Comparison of ENCODE assay signal across 8 mouse cellular contexts in genomic region chr12:79966289-79966615, GRCm38 (mm10).
DNase-seq lines count a peak whose midpoint lies in the region; ATAC-seq and TF ChIP-seq lines count a peak whose summit lies in the region.

No protein-coding gene starts in this region.

- no peaks in the 10 kb centered on the region for H3K36me3 ChIP-seq in heart, embryonic 12.5 days
- H3K36me3 ChIP-seq in ES-Bruce4 (ENCODE audit: control insufficient read depth, insufficient read depth, low read length, poor library complexity, severe bottlenecking), result no peaks in the 10 kb centered on the region
- H3K36me3 ChIP-seq in forebrain, postnatal 0 days (ENCODE audit: insufficient read depth), result no peaks in the 10 kb centered on the region
- no peaks in the 10 kb centered on the region for H3K36me3 ChIP-seq in liver, embryonic 14.5 days (replicated peaks; ENCODE audit: control insufficient read depth, insufficient read depth, low read depth)

- H3K27ac ChIP-seq in heart, embryonic 12.5 days (ENCODE audit: poor library complexity, severe bottlenecking), result peak overlapping the region; percentile 83
- peak overlapping the region; percentile 40 for H3K27ac ChIP-seq in ES-Bruce4 (ENCODE audit: insufficient read depth, low read length)
- H3K27ac ChIP-seq in forebrain, postnatal 0 days (ENCODE audit: low read depth, low read length), result peak overlapping the region; percentile 80; the same call in 1 of the 2 replicates
- H3K27ac ChIP-seq in liver, embryonic 14.5 days, result no peak overlapping the region

- no peak overlapping the region for H3K4me3 ChIP-seq in heart, embryonic 12.5 days
- H3K4me3 ChIP-seq in ES-Bruce4 (ENCODE audit: low read depth, low read length), result peak overlapping the region; percentile 31; the same call in 1 of the 2 replicates
- peak overlapping the region; percentile 45; the same call in 1 of the 2 replicates for H3K4me3 ChIP-seq in forebrain, postnatal 0 days (ENCODE audit: low read depth, low read length)
- H3K4me3 ChIP-seq in liver, embryonic 14.5 days (ENCODE audit: insufficient read depth in 1 of 2, low read depth in 2 of 2, low read length in 2 of 2), result no peak overlapping the region

- TF ChIP-seq POLR2A in ES-Bruce4 (IDR thresholded peaks at IDR 0.05; ENCODE audit: insufficient read depth, low read length), result no peak

- peak overlapping the region; percentile 74 for H3K9ac ChIP-seq in heart, embryonic 12.5 days
- peak overlapping the region; percentile 84; the same call in 1 of the 2 replicates for H3K9ac ChIP-seq in ES-Bruce4 (ENCODE audit: low read depth, poor library complexity, severe bottlenecking)
- H3K9ac ChIP-seq in forebrain, postnatal 0 days, result peak overlapping the region; percentile 80
- H3K9ac ChIP-seq in liver, embryonic 14.5 days (replicated peaks), result no peak overlapping the region

- no peaks in the 10 kb centered on the region for H3K27me3 ChIP-seq in heart, embryonic 12.5 days (replicated peaks)
- H3K27me3 ChIP-seq in ES-Bruce4 (ENCODE audit: control insufficient read depth, insufficient read depth, low read length, poor library complexity, severe bottlenecking), result no peaks in the 10 kb centered on the region
- H3K27me3 ChIP-seq in forebrain, postnatal 0 days (ENCODE audit: insufficient read depth, low read length), result no peaks in the 10 kb centered on the region
- H3K27me3 ChIP-seq in liver, embryonic 14.5 days (ENCODE audit: control insufficient read depth, insufficient read depth, low read length), result no peaks in the 10 kb centered on the region

- intact Hi-C loops in heart, postnatal 10 days (cut with DNase I), result loop anchor here (5.0 kb wide), 3 partner anchors 96 to 289 kb away; no protein-coding TSS in a partner anchor

- DNase-seq in heart, postnatal 10 days, result no peak
- no peak for DNase-seq in forebrain, postnatal 0 days
- DNase-seq in liver, embryonic 14.5 days (ENCODE audit: low read depth in 3 of 3, low spot score in 3 of 3), result no peak
- DNase-seq in cerebellum, adult 11 months, result no peak
- DNase-seq in frontal cortex, postnatal 25 days (ENCODE audit: low spot score in 2 of 2), result no peak
- no peak for DNase-seq in adrenal gland, postnatal 36 days

- H3K9me3 ChIP-seq in heart, embryonic 12.5 days (replicated peaks), result no peaks in the 10 kb centered on the region
- no peaks in the 10 kb centered on the region for H3K9me3 ChIP-seq in ES-Bruce4 (replicated peaks; ENCODE audit: control insufficient read depth, insufficient read depth, low read length, poor library complexity, severe bottlenecking)
- no peaks in the 10 kb centered on the region for H3K9me3 ChIP-seq in forebrain, postnatal 0 days (ENCODE audit: low read length)
- H3K9me3 ChIP-seq in liver, embryonic 14.5 days (ENCODE audit: control insufficient read depth, low read length), result no peaks in the 10 kb centered on the region

- no peak for TF ChIP-seq CTCF in ES-Bruce4 (IDR thresholded peaks at IDR 0.05; ENCODE audit: low read depth, low read length)
- no peak for TF ChIP-seq CTCF in forebrain, postnatal 0 days (IDR thresholded peaks at IDR 0.05; ENCODE audit: low read depth)
- no peak for TF ChIP-seq CTCF in liver, embryonic 14.5 days (IDR thresholded peaks at IDR 0.05; ENCODE audit: low read depth)

- TF ChIP-seq EP300 in ES-Bruce4 (IDR thresholded peaks at IDR 0.05; ENCODE audit: insufficient read depth, low read depth, low read length), result peak; percentile 33; the same call in 1 of the 2 replicates
- TF ChIP-seq EP300 in liver, embryonic 14.5 days (IDR thresholded peaks at IDR 0.05; ENCODE audit: low read depth), result no peak

- H3K4me1 ChIP-seq in heart, embryonic 12.5 days (replicated peaks), result peaks cover 68% of the 10 kb centered on the region
- peaks cover 4% of the 10 kb centered on the region for H3K4me1 ChIP-seq in ES-Bruce4 (ENCODE audit: control insufficient read depth, insufficient read depth, low read length)
- peaks cover 10% of the 10 kb centered on the region for H3K4me1 ChIP-seq in forebrain, postnatal 0 days (ENCODE audit: insufficient read depth)
- H3K4me1 ChIP-seq in liver, embryonic 14.5 days (replicated peaks; ENCODE audit: control insufficient read depth in 2 of 2, insufficient read depth in 2 of 2, low read length in 1 of 2), result peaks cover 6 to 23% of the 10 kb centered on the region in 2 experiments; a peak in 3 of 4 replicates

- peak overlapping the region; percentile 76 for H3K4me2 ChIP-seq in heart, embryonic 12.5 days
- peak overlapping the region; percentile 69 for H3K4me2 ChIP-seq in forebrain, postnatal 0 days (ENCODE audit: low read depth)
- H3K4me2 ChIP-seq in liver, embryonic 14.5 days (ENCODE audit: low read depth), result peak overlapping the region; percentile 91

- WGBS in heart, embryonic 12.5 days, result 31% methylated on average over 6 of the region's 6 CpGs
- 73% methylated on average over 6 of the region's 6 CpGs for WGBS in forebrain, postnatal 0 days
- 31% methylated on average over 6 of the region's 6 CpGs for WGBS in liver, embryonic 14.5 days (ENCODE audit: insufficient replicate concordance)

- no peak for ATAC-seq in heart, embryonic 12.5 days (ENCODE audit: insufficient number of reproducible peaks, low FRiP score)
- no peak for ATAC-seq in forebrain, postnatal 0 days
- ATAC-seq in liver, embryonic 14.5 days (ENCODE audit: insufficient read depth), result no peak

Comparison
In these comparisons a context has a peak if more than half of its experiments do, and no peak if none do; other contexts are left out.
1. H3K4me3 ChIP-seq: peak in ES-Bruce4 (single experiment) and forebrain, postnatal 0 days (single experiment); none in heart, embryonic 12.5 days (single experiment) and liver, embryonic 14.5 days (0 of 2).
2. Peak in every context shown above with its lines, with median percentiles within 50 percentile points of each other: H3K4me2 ChIP-seq.